Mouse (Mus musculus): ENCODE measurements at regions not wholly inside any gene's neighbourhood (a gene's known extent, or its start where the extent isn't known, plus 50 kb on each side); places are given as distances from the start of the nearest gene placed in this dataset.

DNA sequence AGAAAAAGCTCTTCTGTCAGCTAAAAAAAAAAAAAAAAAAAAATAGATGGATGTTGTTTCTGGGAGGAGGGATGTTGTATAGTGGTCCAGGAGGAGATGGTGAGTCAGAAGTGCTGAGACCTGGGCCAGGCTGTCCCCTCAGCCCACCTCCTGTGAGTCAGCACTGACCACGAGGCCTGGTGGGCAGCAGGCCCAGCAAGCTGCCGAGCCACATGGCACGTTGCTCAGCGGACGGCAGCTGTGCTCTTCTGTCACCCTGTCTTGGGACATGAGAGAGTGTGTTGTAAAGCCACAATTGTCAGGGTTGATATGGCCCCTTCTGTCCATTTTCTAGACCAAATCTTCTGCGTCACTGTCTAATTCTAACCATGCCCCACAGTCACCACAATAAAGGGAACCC is 83.9 kb downstream of the Ttc32 start:
- no peak overlapping the region for H3ac ChIP-seq (ENCODE audit: control insufficient read depth, insufficient read length)
- TF ChIP-seq MYOD1 (IDR thresholded peaks at IDR 0.05; ENCODE audit: control insufficient read depth in 1 of 3, insufficient read length in 2 of 3, low read depth in 2 of 3) (peak; percentile 89 to 100 (median 100)), E2F4 (IDR thresholded peaks at IDR 0.05; ENCODE audit: insufficient read depth) (no peak), SRF (IDR thresholded peaks at IDR 0.05; ENCODE audit: control insufficient read depth, insufficient read length, low read depth) (peak; percentile 9), CEBPB (IDR thresholded peaks at IDR 0.05; ENCODE audit: insufficient read depth, poor library complexity, severe bottlenecking) (no peak), MAX (IDR thresholded peaks at IDR 0.05; ENCODE audit: low read depth) (peak; percentile 89), REST (IDR thresholded peaks at IDR 0.05; ENCODE audit: insufficient read depth, insufficient read length) (no peak), POLR2AphosphoS2 (IDR thresholded peaks at IDR 0.05; ENCODE audit: insufficient read length, low read depth) (no peak), TCF12 (IDR thresholded peaks at IDR 0.05; ENCODE audit: insufficient read depth, poor library complexity, severe bottlenecking) (peak; percentile 97), USF1 (IDR thresholded peaks at IDR 0.05; ENCODE audit: low read depth) (peak; percentile 66), MYOG (IDR thresholded peaks at IDR 0.05; ENCODE audit: control insufficient read depth in 1 of 3, insufficient read depth in 1 of 3, insufficient read length in 2 of 3, low read depth in 2 of 3) (peak; percentile 83 to 99 (median 99)), POLR2A (IDR thresholded peaks at IDR 0.05; ENCODE audit: insufficient read length, low read depth) (peak; percentile 53), TCF3 (IDR thresholded peaks at IDR 0.05; ENCODE audit: insufficient read length, low read depth) (peak; percentile 100)
- H3K79me2 ChIP-seq (ENCODE audit: control insufficient read depth, insufficient read depth), result no peaks in the 10 kb centered on the region
- no peaks in the 10 kb centered on the region for H3K27me3 ChIP-seq (ENCODE audit: control insufficient read depth, insufficient read depth, insufficient read length)
- no peaks in the 10 kb centered on the region for H3K36me3 ChIP-seq (ENCODE audit: control insufficient read depth, insufficient read depth)
- H3K4me2 ChIP-seq (ENCODE audit: low read depth), result peak overlapping the region; percentile 75
- H3K4me3 ChIP-seq, result no peak overlapping the region

DNA sequence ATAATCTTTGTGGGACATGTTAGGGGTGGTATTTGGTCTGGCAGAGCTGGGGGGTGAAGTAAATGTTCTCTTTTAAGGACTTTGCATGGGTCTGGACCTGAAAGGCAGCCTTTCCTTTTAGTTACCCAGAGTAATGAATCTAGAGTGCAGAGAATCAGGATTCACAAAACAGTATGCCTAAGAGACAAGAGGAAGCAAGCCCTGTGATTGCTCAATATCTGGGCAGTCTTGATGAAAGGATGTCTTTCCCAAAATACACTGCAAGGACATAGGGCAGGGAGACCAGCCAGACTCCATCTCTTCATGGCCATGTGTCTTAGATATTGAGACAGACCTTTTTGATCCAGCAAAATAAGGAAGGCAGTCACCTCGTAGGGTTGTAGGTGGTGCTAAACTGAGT is 84.3 kb downstream of the Ttc32 start:
- Histone ChIP-seq H3K4me2 (ENCODE audit: low read depth) (peak overlapping the region; percentile 57), H3ac (ENCODE audit: control insufficient read depth, insufficient read length) (no peak overlapping the region), H3K4me3 (no peak overlapping the region), H3K79me2 (ENCODE audit: control insufficient read depth, insufficient read depth) (no peaks in the 10 kb centered on the region), H3K27me3 (ENCODE audit: control insufficient read depth, insufficient read depth, insufficient read length) (no peaks in the 10 kb centered on the region), H3K36me3 (ENCODE audit: control insufficient read depth, insufficient read depth) (no peaks in the 10 kb centered on the region)
- no peak for TF ChIP-seq E2F4 (IDR thresholded peaks at IDR 0.05; ENCODE audit: insufficient read depth)
- TF ChIP-seq CEBPB (IDR thresholded peaks at IDR 0.05; ENCODE audit: insufficient read depth, poor library complexity, severe bottlenecking), result peak; percentile 98

DNA sequence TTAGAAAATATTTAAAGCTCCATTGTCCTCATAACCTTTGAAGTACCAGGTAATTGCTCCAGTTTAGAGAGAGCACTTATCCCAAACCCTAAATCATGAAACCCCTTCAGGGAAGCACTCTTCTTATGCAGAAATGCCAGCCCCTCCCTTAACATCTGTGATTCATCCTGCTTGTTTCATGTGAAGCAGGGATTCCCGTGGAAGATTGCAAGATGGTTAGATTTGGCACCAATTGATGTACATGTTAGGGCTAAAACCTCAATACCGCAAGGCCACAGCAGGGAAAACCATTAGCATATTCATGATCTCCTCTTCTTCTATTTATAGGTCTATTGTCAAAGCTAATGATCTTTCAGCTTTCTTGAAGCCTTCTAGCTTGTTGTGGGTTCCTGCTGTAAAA is 88.8 kb downstream of the Ttc32 start:
- H3K4me2 ChIP-seq (ENCODE audit: low read depth), result no peak overlapping the region
- H3K27me3 ChIP-seq (ENCODE audit: control insufficient read depth, insufficient read depth, insufficient read length), result no peaks in the 10 kb centered on the region
- no peak for TF ChIP-seq POLR2A (IDR thresholded peaks at IDR 0.05; ENCODE audit: insufficient read length, low read depth)
- TF ChIP-seq MYOG (IDR thresholded peaks at IDR 0.05; ENCODE audit: control insufficient read depth in 1 of 3, insufficient read depth in 1 of 3, insufficient read length in 2 of 3, low read depth in 2 of 3), result no peak
- no peak for TF ChIP-seq CEBPB (IDR thresholded peaks at IDR 0.05; ENCODE audit: insufficient read depth, poor library complexity, severe bottlenecking)
- no peak for TF ChIP-seq TCF12 (IDR thresholded peaks at IDR 0.05; ENCODE audit: insufficient read depth, poor library complexity, severe bottlenecking)
- TF ChIP-seq MAX (IDR thresholded peaks at IDR 0.05; ENCODE audit: low read depth), result no peak
- H3K79me2 ChIP-seq (ENCODE audit: control insufficient read depth, insufficient read depth), result no peaks in the 10 kb centered on the region
- no peak overlapping the region for H3ac ChIP-seq (ENCODE audit: control insufficient read depth, insufficient read length)
- H3K36me3 ChIP-seq (ENCODE audit: control insufficient read depth, insufficient read depth), result no peaks in the 10 kb centered on the region
- no peak overlapping the region for H3K4me3 ChIP-seq

DNA sequence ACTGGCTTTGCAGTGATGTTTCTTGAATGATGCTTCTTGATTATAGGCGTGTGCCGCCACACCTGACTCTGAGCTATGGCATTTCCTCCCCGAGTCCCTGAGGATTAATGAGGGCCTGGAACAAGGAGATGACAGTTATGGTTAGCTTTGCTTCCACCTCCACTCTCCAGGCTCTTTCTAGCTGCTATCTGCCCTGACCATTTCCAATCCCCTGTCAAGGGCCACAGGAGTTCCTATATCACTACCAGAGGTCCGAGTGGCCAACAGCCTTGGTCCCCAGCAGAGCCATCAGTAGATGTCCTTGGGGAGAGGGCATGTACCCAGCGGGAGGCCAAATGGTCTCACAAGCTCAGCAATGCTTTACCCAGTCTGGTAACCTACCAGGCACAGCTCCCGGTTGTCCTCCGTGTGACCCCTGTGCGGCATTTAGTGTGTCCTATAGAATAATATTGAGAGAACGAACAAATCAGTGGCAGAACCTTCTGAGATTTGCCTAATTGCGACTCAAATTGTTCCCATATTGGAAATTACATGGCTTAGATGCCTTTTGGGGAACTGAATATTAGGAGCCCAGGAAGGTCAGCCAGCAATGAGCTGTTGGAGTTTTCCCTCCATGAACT is 98.2 kb downstream of the Ttc32 start:
- H3K36me3 ChIP-seq (ENCODE audit: control insufficient read depth, insufficient read depth), result no peaks in the 10 kb centered on the region
- no peaks in the 10 kb centered on the region for H3K27me3 ChIP-seq (ENCODE audit: control insufficient read depth, insufficient read depth, insufficient read length)
- TF ChIP-seq TCF3 (IDR thresholded peaks at IDR 0.05; ENCODE audit: insufficient read length, low read depth) (no peak), SRF (IDR thresholded peaks at IDR 0.05; ENCODE audit: control insufficient read depth, insufficient read length, low read depth) (no peak), POLR2AphosphoS2 (IDR thresholded peaks at IDR 0.05; ENCODE audit: insufficient read length, low read depth) (no peak), CEBPB (IDR thresholded peaks at IDR 0.05; ENCODE audit: insufficient read depth, poor library complexity, severe bottlenecking) (no peak), REST (IDR thresholded peaks at IDR 0.05; ENCODE audit: insufficient read depth, insufficient read length) (no peak), POLR2A (IDR thresholded peaks at IDR 0.05; ENCODE audit: insufficient read length, low read depth) (no peak), MYOG (IDR thresholded peaks at IDR 0.05; ENCODE audit: control insufficient read depth in 1 of 3, insufficient read depth in 1 of 3, insufficient read length in 2 of 3, low read depth in 2 of 3) (no peak), E2F4 (IDR thresholded peaks at IDR 0.05; ENCODE audit: insufficient read depth) (no peak), MAX (IDR thresholded peaks at IDR 0.05; ENCODE audit: low read depth) (no peak), USF1 (IDR thresholded peaks at IDR 0.05; ENCODE audit: low read depth) (no peak), TCF12 (IDR thresholded peaks at IDR 0.05; ENCODE audit: insufficient read depth, poor library complexity, severe bottlenecking) (no peak), MYOD1 (IDR thresholded peaks at IDR 0.05; ENCODE audit: control insufficient read depth in 1 of 3, insufficient read length in 2 of 3, low read depth in 2 of 3) (no peak)
- no peak overlapping the region for H3K4me3 ChIP-seq
- H3K79me2 ChIP-seq (ENCODE audit: control insufficient read depth, insufficient read depth), result no peaks in the 10 kb centered on the region
- no peak overlapping the region for H3ac ChIP-seq (ENCODE audit: control insufficient read depth, insufficient read length)
- H3K4me2 ChIP-seq (ENCODE audit: low read depth), result no peak overlapping the region

DNA sequence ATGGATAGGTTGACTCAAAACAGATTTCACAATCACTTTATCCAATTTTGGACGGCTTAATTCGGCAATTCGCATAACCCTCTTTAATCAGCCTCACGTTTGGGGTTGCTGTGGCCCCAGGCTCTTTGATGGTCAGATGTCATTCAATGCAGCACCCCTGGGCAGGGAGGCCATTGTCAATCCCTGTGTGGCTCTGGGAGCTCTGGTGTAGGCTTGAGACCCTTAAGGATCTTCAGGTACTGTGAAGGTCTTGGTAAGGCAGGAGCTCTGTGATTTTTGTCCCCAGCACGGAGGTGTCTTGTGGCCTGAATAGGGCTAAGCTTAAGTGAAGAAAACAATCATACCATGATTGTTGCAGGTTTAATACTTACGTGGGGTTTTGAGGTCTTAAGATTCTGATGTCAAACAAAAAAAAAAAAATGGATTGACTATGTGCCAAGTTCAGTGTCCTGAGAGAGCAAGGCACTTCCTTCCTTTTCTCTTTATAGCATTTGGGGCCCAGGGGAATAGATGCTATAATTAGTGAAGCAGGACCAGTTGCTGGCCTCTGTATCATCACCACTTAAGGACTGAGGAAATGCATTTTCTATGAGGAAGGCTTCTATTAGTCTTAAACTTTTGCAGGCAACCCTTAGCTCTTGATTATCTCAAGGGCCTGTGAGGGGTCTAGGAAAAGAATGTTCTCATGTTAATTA is 98.9 kb downstream of the Ttc32 start:
- peak overlapping the region; percentile 7 for H3K4me2 ChIP-seq (ENCODE audit: low read depth)
- no peak overlapping the region for H3K4me3 ChIP-seq
- H3K79me2 ChIP-seq (ENCODE audit: control insufficient read depth, insufficient read depth), result no peaks in the 10 kb centered on the region
- H3ac ChIP-seq (ENCODE audit: control insufficient read depth, insufficient read length), result no peak overlapping the region
- H3K27me3 ChIP-seq (ENCODE audit: control insufficient read depth, insufficient read depth, insufficient read length), result no peaks in the 10 kb centered on the region
- no peaks in the 10 kb centered on the region for H3K36me3 ChIP-seq (ENCODE audit: control insufficient read depth, insufficient read depth)
- TF ChIP-seq TCF12 (IDR thresholded peaks at IDR 0.05; ENCODE audit: insufficient read depth, poor library complexity, severe bottlenecking), result no peak
- TF ChIP-seq CEBPB (IDR thresholded peaks at IDR 0.05; ENCODE audit: insufficient read depth, poor library complexity, severe bottlenecking), result no peak
- TF ChIP-seq POLR2A (IDR thresholded peaks at IDR 0.05; ENCODE audit: insufficient read length, low read depth), result no peak
- TF ChIP-seq USF1 (IDR thresholded peaks at IDR 0.05; ENCODE audit: low read depth), result no peak
- no peak for TF ChIP-seq MYOD1 (IDR thresholded peaks at IDR 0.05; ENCODE audit: control insufficient read depth in 1 of 3, insufficient read length in 2 of 3, low read depth in 2 of 3)
- no peak for TF ChIP-seq MYOG (IDR thresholded peaks at IDR 0.05; ENCODE audit: control insufficient read depth in 1 of 3, insufficient read depth in 1 of 3, insufficient read length in 2 of 3, low read depth in 2 of 3)
